Mouse (Mus musculus): ENCODE data around the gene Wnt11. TPM values are rescaled to one million over a fixed set of nuclear protein-coding genes. Genes with fewer than 3 reads are reported as not detected.

Gene Wnt11
- polyA plus RNA-seq, 1 experiment = not detected

DNA sequence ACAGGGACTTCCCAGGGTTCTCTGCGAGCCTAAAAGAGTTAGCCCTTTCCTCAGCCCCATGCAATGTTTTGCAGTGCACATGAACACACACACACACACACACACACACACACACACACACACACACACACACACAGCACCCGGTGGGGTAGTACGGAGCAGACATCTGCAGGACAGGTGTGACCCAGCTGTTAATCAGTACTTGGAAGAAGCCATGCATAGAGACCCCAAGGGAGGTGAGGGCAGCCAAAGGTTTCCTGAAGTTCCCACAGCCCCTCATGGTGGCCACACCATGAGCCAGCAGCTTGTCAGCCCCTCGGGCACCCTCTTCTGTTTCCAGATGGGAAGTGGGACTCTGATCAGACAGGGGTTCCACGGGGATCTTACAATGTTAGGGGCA is 28.1 kb downstream of the Wnt11 start:
- no peaks in the 10 kb centered on the region for H3K4me1 ChIP-seq (ENCODE audit: control insufficient read depth, insufficient read depth, low read length)
- H3K27me3 ChIP-seq (ENCODE audit: control insufficient read depth, insufficient read depth, low read length, poor library complexity, severe bottlenecking) = no peaks in the 10 kb centered on the region
- H3K9ac ChIP-seq (ENCODE audit: low read depth, poor library complexity, severe bottlenecking) = no peak overlapping the region
- H3K27ac ChIP-seq (ENCODE audit: insufficient read depth, low read length) = no peak overlapping the region
- no peak overlapping the region for H3K4me3 ChIP-seq (ENCODE audit: low read depth, low read length)
- no peaks in the 10 kb centered on the region for H3K9me3 ChIP-seq (replicated peaks; ENCODE audit: control insufficient read depth, insufficient read depth, low read length, poor library complexity, severe bottlenecking)
- TF ChIP-seq EP300 (IDR thresholded peaks at IDR 0.05; ENCODE audit: insufficient read depth, low read depth, low read length) = no peak
- no peak for TF ChIP-seq CTCF (IDR thresholded peaks at IDR 0.05; ENCODE audit: low read depth, low read length)
- TF ChIP-seq POLR2A (IDR thresholded peaks at IDR 0.05; ENCODE audit: insufficient read depth, low read length) = no peak
- H3K36me3 ChIP-seq (ENCODE audit: control insufficient read depth, insufficient read depth, low read length, poor library complexity, severe bottlenecking) = no peaks in the 10 kb centered on the region

DNA sequence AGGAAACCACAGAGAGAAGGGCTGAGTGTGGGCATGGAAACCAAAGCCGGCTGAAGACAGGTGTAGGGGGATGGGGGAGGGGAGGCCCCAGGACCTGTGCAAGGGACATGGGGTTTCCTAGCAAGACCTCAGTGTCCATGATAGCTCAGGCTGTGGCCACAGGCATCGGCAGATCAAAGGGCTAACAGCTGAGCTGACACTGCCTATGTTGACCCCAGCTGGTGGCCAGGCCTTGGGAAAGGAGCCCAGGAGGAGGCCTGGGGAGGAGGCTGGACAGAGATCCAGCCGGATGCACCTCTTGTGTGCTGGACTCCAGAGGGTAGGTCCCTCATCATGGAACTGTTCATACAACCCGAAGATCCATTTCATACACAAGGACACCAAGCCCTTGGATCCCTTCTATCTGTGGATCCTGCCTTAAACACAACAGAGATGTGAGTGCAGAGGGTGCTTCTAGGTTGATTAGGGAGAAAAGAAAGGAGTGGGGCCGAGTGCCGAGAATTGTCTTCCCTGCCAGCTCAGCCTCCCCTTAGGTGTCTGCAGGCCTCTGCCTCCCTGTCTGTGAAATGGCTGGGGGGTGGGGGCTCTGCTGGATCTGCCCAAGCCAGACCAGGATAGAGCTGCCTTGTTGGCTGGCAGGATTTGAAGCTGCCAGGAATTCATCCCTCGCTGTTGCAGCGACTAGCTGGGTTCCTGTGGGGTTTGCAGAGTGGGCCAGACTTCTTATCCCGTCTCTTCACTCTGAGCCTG is 29.2 kb downstream of the Wnt11 start:
- Histone ChIP-seq H3K27me3 (ENCODE audit: control insufficient read depth, insufficient read depth, low read length, poor library complexity, severe bottlenecking) (no peaks in the 10 kb centered on the region), H3K27ac (ENCODE audit: insufficient read depth, low read length) (no peak overlapping the region), H3K9me3 (replicated peaks; ENCODE audit: control insufficient read depth, insufficient read depth, low read length, poor library complexity, severe bottlenecking) (no peaks in the 10 kb centered on the region), H3K9ac (ENCODE audit: low read depth, poor library complexity, severe bottlenecking) (no peak overlapping the region), H3K4me1 (ENCODE audit: control insufficient read depth, insufficient read depth, low read length) (no peaks in the 10 kb centered on the region), H3K36me3 (ENCODE audit: control insufficient read depth, insufficient read depth, low read length, poor library complexity, severe bottlenecking) (no peaks in the 10 kb centered on the region), H3K4me3 (ENCODE audit: low read depth, low read length) (no peak overlapping the region)
- TF ChIP-seq POLR2A (IDR thresholded peaks at IDR 0.05; ENCODE audit: insufficient read depth, low read length) = no peak
- TF ChIP-seq CTCF (IDR thresholded peaks at IDR 0.05; ENCODE audit: low read depth, low read length) = no peak
- TF ChIP-seq EP300 (IDR thresholded peaks at IDR 0.05; ENCODE audit: insufficient read depth, low read depth, low read length) = no peak

DNA sequence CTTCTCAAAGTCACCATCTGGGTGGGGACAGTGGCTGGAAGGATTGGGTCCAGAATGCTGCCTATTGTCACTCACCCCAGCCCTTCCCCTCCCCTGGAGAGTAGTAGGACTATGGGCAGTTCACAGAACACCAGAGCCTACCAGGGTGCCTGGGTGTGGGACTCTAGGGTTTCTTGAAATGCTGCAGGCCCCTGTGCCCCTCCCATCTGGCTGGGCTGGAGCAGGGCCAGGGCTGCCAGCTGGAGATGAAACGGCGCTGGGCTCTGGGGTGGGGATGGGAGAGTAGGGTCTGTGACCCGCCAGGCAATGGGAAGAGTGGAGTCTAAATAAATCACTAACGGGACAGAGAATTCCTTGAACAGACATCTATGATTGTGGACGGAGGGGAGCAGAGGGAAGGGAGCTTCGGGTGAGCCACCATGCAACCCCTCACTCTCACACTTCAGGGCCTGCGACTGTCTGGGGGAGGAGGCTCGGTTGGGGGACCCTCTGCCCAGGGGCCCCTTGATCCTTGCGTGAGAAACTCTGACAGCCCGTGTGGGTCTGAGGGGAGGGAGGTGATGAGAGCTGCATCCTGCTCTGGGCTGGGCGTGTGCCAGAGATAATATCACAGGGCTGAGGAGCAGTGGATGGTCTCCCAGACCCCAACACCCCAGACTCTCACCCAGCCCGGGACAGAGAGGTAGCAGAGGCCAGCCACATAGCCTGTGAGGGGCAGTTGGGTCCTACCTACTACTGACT is 32.3 kb downstream of the Wnt11 start:
- Histone ChIP-seq H3K4me1 (ENCODE audit: control insufficient read depth, insufficient read depth, low read length) (no peaks in the 10 kb centered on the region), H3K27ac (ENCODE audit: insufficient read depth, low read length) (no peak overlapping the region)

GRCm38 (mm10) chr7:98867794-98868150 is 32.9 kb downstream of the Wnt11 start:
- no peak overlapping the region for H3K4me3 ChIP-seq (ENCODE audit: low read depth, low read length)
- H3K9ac ChIP-seq (ENCODE audit: low read depth, poor library complexity, severe bottlenecking) = no peak overlapping the region
- no peak overlapping the region for H3K27ac ChIP-seq (ENCODE audit: insufficient read depth, low read length)
- H3K36me3 ChIP-seq (ENCODE audit: control insufficient read depth, insufficient read depth, low read length, poor library complexity, severe bottlenecking) = no peaks in the 10 kb centered on the region
- TF ChIP-seq POLR2A (IDR thresholded peaks at IDR 0.05; ENCODE audit: insufficient read depth, low read length) = no peak
- TF ChIP-seq EP300 (IDR thresholded peaks at IDR 0.05; ENCODE audit: insufficient read depth, low read depth, low read length) = no peak
- TF ChIP-seq CTCF (IDR thresholded peaks at IDR 0.05; ENCODE audit: low read depth, low read length) = no peak
- no peaks in the 10 kb centered on the region for H3K27me3 ChIP-seq (ENCODE audit: control insufficient read depth, insufficient read depth, low read length, poor library complexity, severe bottlenecking)
- H3K9me3 ChIP-seq (replicated peaks; ENCODE audit: control insufficient read depth, insufficient read depth, low read length, poor library complexity, severe bottlenecking) = no peaks in the 10 kb centered on the region
- no peaks in the 10 kb centered on the region for H3K4me1 ChIP-seq (ENCODE audit: control insufficient read depth, insufficient read depth, low read length)

More for the DNA sequence above, 32.3 kb downstream of the Wnt11 start:
- H3K27me3 ChIP-seq (ENCODE audit: control insufficient read depth, insufficient read depth, low read length, poor library complexity, severe bottlenecking) = no peaks in the 10 kb centered on the region
- TF ChIP-seq EP300 (IDR thresholded peaks at IDR 0.05; ENCODE audit: insufficient read depth, low read depth, low read length) = no peak
- TF ChIP-seq POLR2A (IDR thresholded peaks at IDR 0.05; ENCODE audit: insufficient read depth, low read length) = no peak
- no peak for TF ChIP-seq CTCF (IDR thresholded peaks at IDR 0.05; ENCODE audit: low read depth, low read length)
- no peak overlapping the region for H3K9ac ChIP-seq (ENCODE audit: low read depth, poor library complexity, severe bottlenecking)
- H3K36me3 ChIP-seq (ENCODE audit: control insufficient read depth, insufficient read depth, low read length, poor library complexity, severe bottlenecking) = no peaks in the 10 kb centered on the region
- no peaks in the 10 kb centered on the region for H3K9me3 ChIP-seq (replicated peaks; ENCODE audit: control insufficient read depth, insufficient read depth, low read length, poor library complexity, severe bottlenecking)
- no peak overlapping the region for H3K4me3 ChIP-seq (ENCODE audit: low read depth, low read length)

DNA sequence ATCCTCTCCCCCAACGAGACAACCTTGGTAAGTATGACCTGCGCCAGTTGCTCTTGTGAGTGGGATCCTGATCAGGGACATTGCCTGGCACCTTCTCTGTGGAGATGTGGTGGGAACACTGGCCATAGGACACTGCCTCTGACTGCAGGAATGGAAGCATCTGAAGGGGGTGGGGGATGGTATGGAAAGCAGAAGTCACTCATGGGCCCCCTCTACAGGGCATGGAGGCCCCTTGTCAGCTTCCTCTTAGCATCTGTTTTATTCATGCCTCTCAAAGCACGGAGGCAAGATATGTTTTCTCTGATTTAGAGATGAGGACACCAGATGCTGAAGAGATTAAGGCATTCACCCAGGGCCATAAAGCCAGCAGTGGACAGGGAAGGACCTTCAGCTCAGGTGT is 34.2 kb downstream of the Wnt11 start:
- Histone ChIP-seq H3K4me3 (ENCODE audit: low read depth, low read length) (no peak overlapping the region), H3K9ac (ENCODE audit: low read depth, poor library complexity, severe bottlenecking) (no peak overlapping the region), H3K27ac (ENCODE audit: insufficient read depth, low read length) (no peak overlapping the region), H3K4me1 (ENCODE audit: control insufficient read depth, insufficient read depth, low read length) (no peaks in the 10 kb centered on the region), H3K9me3 (replicated peaks; ENCODE audit: control insufficient read depth, insufficient read depth, low read length, poor library complexity, severe bottlenecking) (no peaks in the 10 kb centered on the region), H3K36me3 (ENCODE audit: control insufficient read depth, insufficient read depth, low read length, poor library complexity, severe bottlenecking) (no peaks in the 10 kb centered on the region), H3K27me3 (ENCODE audit: control insufficient read depth, insufficient read depth, low read length, poor library complexity, severe bottlenecking) (no peaks in the 10 kb centered on the region)
- TF ChIP-seq EP300 (IDR thresholded peaks at IDR 0.05; ENCODE audit: insufficient read depth, low read depth, low read length) = no peak
- peak; percentile 9 for TF ChIP-seq CTCF (IDR thresholded peaks at IDR 0.05; ENCODE audit: low read depth, low read length)

- Histone ChIP-seq H3K9ac (ENCODE audit: low read depth, poor library complexity, severe bottlenecking) (no peak overlapping the region), H3K36me3 (ENCODE audit: control insufficient read depth, insufficient read depth, low read length, poor library complexity, severe bottlenecking) (no peaks in the 10 kb centered on the region), H3K27me3 (ENCODE audit: control insufficient read depth, insufficient read depth, low read length, poor library complexity, severe bottlenecking) (no peaks in the 10 kb centered on the region), H3K4me1 (ENCODE audit: control insufficient read depth, insufficient read depth, low read length) (no peaks in the 10 kb centered on the region), H3K27ac (ENCODE audit: insufficient read depth, low read length) (no peak overlapping the region), H3K9me3 (replicated peaks; ENCODE audit: control insufficient read depth, insufficient read depth, low read length, poor library complexity, severe bottlenecking) (no peaks in the 10 kb centered on the region), H3K4me3 (ENCODE audit: low read depth, low read length) (no peak overlapping the region)
- TF ChIP-seq EP300 (IDR thresholded peaks at IDR 0.05; ENCODE audit: insufficient read depth, low read depth, low read length) (no peak), CTCF (IDR thresholded peaks at IDR 0.05; ENCODE audit: low read depth, low read length) (no peak), POLR2A (IDR thresholded peaks at IDR 0.05; ENCODE audit: insufficient read depth, low read length) (no peak)
Measured at GRCm38 (mm10) chr7:98870791-98871190, 35.9 kb downstream of the Wnt11 start.
